In genomic region chr7:141948906-141949798, GRCm38 (mm10) we compare ENCODE assay signal across 9 mouse cellular contexts. TPM values are rescaled to one million over a fixed set of nuclear protein-coding genes. Genes with fewer than 3 reads are reported as not detected.
DNase-seq lines count a peak whose midpoint lies in the region; ATAC-seq and TF ChIP-seq lines count a peak whose summit lies in the region.
"Had no signal": no experiment of that assay in that cellular context is flagged by ENCODE, and none has a peak within 500 bp of the region (broad histone marks: within the 10 kb centered on the region; RNA-seq: fewer than 3 reads in every experiment).

Gene Brsk2 (plus strand): TSS chr7:141949751.

- H3K9ac ChIP-seq in hindbrain, embryonic 15.5 days = peak within 1 kb of the TSS; percentile 93

- peak within 1 kb of the TSS; percentile 68 for H3K4me3 ChIP-seq in gastrocnemius, adult 2 months
- H3K4me3 ChIP-seq in hindbrain, embryonic 15.5 days = peak within 1 kb of the TSS; percentile 86
- H3K4me3 ChIP-seq: erythroblast, embryonic 14.5 days had no signal

- no peak for TF ChIP-seq CTCF in gastrocnemius, adult 2 months (IDR thresholded peaks at IDR 0.05)

- no peak within 1 kb of the TSS for H3K27ac ChIP-seq in gastrocnemius, adult 2 months
- H3K27ac ChIP-seq in hindbrain, embryonic 15.5 days (replicated peaks) = peak within 1 kb of the TSS; percentile 97

- H3K36me3 ChIP-seq in hindbrain, embryonic 15.5 days = 0 out of 2 replicates have a peak, but pooled peaks cover 5% of the 10 kb centered on the region

- H3K9me3 ChIP-seq in hindbrain, embryonic 15.5 days = no peaks in the 10 kb centered on the region

- no peaks in the 10 kb centered on the region for H3K27me3 ChIP-seq in hindbrain, embryonic 15.5 days

- intact Hi-C loops in gastrocnemius, adult 2 months (cut with DNase I) = no loop called here

- H3K4me1 ChIP-seq in hindbrain, embryonic 15.5 days (replicated peaks) = peaks cover 70% of the 10 kb centered on the region

- peak; percentile 76 for DNase-seq in WW6 (ENCODE audit: low read depth, low spot score)
- peak; percentile 98 for DNase-seq in cerebellum, postnatal 4 days (ENCODE audit: low spot score in 2 of 2)
- DNase-seq in gastrocnemius, adult 2 months = peak; percentile 98
- peak; percentile 96 to 97 for DNase-seq in layer of hippocampus, postnatal 25 days (ENCODE audit: extremely low spot score in 1 of 2, low spot score in 1 of 2)
- peak; percentile 97 for DNase-seq in lung, postnatal 10 days
- DNase-seq in retina, embryonic 14.5 days (ENCODE audit: low spot score) = peak; percentile 95
- DNase-seq in thymus, postnatal 25 days = peak; percentile 91

- peak within 1 kb of the TSS; percentile 80 for H3K4me2 ChIP-seq in hindbrain, embryonic 15.5 days

- peak; percentile 94 for ATAC-seq in hindbrain, embryonic 15.5 days (ENCODE audit: low FRiP score, low read depth)

- WGBS in hindbrain, embryonic 15.5 days = under 1% methylated on average over 53 of the region's 55 CpGs

RNA-seq across cellular contexts. Expression of gene Brsk2, which starts in this region (rescaled TPM):
- under 1 TPM; 0.25 to 0.38 TPM for total RNA-seq in gastrocnemius, adult 2 months (2021)
- 20.6 and 23.1 TPM in 2 replicates for polyA plus RNA-seq in hindbrain, embryonic 15.5 days (2015; fragmentation: Nextera tagmentation; extraction: Ambion mirVana)
- 100 to 1,000 TPM; 170 to 190 TPM for total RNA-seq in layer of hippocampus, postnatal 25 days (2021)

Comparison
In these comparisons a context has a peak if more than half of its experiments do, and no peak if none do; other contexts are left out.
1. RNA of gene Brsk2 (total RNA-seq): 170 to 190 TPM in layer of hippocampus, postnatal 25 days; 0.25 to 0.38 TPM in gastrocnemius, adult 2 months; every median in the first group is over 100 times any median in the second.
2. Peak in DNase-seq and H3K4me3 ChIP-seq in gastrocnemius, adult 2 months; RNA of the gene not detected or under 1 TPM.
3. Peak in every context shown above with its lines, with median percentiles within 50 percentile points of each other: DNase-seq.